Mouse (Mus musculus) left cerebral cortex, postnatal 14 days (tissue): Measurements from ENCODE around the gene Kmt2d. TPM values are rescaled to one million over a fixed set of nuclear protein-coding genes. Genes with fewer than 3 reads are reported as not detected.
"Not testable (repeated sequence)": the region's sequence is repeated elsewhere in the genome, so short reads cannot be mapped to it uniquely, and the experiment has no call there.

Source experiments
- DNase-seq, 2 experiments: peaks; one replicate each; pipeline ENCODE4 v3.0.0; 2021 to 2022; ENCODE audit warnings: low spot score in 2 of 2, mixed read lengths in 1 of 2
- intact Hi-C: fragments of 180-260 bp; cut with DNase I; formaldehyde crosslinking; loops from one replicate; pipeline ENCODE4 v1.15.1; 2025
- long read RNA-seq, 2 experiments: library from polyadenylated mRNA; stranded (forward); transcript quantifications; one replicate each; pipeline ENCODE4 v2.0.0; 2021
- total RNA-seq, 2 experiments: library from RNA; stranded (reverse); gene quantifications; 2 replicates each; pipeline ENCODE4 v1.2.3; 2021

The Kmt2d gene
- 10 to 100 TPM; 73.2 to 75.3 TPM for total RNA-seq
- long read RNA-seq, experiment 1, partial matches to known transcripts, result 0 of 7 reads
- long read RNA-seq, experiment 1, other reads (novel, unspliced or antisense), result 7 of 7 reads
- long read RNA-seq, experiment 2, partial matches to known transcripts, result 0 of 9 reads
- long read RNA-seq, experiment 2, other reads (novel, unspliced or antisense), result 9 of 9 reads

GRCm38 (mm10) chr15:98871070-98871915 lies at the start of gene Kmt2d:
Gene Kmt2d, minus strand, starts transcription at chr15:98871204.
- intact Hi-C loops, result no loop called here

GRCm38 (mm10) chr15:98918499-98918895 lies 47.5 kb upstream of the Kmt2d start:
- intact Hi-C loops, result loop anchor here (5.0 kb wide), 1 partner anchor 36 kb away; no protein-coding TSS in a partner anchor
- not testable (repeated sequence) for DNase-seq

More at GRCm38 (mm10) chr15:98871070-98871915, at the start of gene Kmt2d:
- DNase-seq, result no peak

- intact Hi-C loops, result loop anchor here (5.0 kb wide), 1 partner anchor 36 kb away; no protein-coding TSS in a partner anchor
- peak; percentile 99 for DNase-seq
Measured at GRCm38 (mm10) chr15:98917538-98918498, 46.8 kb upstream of the Kmt2d start, which contains the start of gene Lmbr1l. Gene Lmbr1l, minus strand, starts transcription at chr15:98918231.

- intact Hi-C loops, result loop anchor here (5.0 kb wide), 1 partner anchor 35 kb away; no protein-coding TSS in a partner anchor
- no peak for DNase-seq
Measured at GRCm38 (mm10) chr15:98917091-98917490, 46.1 kb upstream of the Kmt2d start.

GRCm38 (mm10) chr15:98916016-98916415 lies 45.0 kb upstream of the Kmt2d start:
- intact Hi-C loops, result loop anchor here (1.0 to 5.0 kb wide), 2 partner anchors 14 to 34 kb away; no protein-coding TSS in a partner anchor

GRCm38 (mm10) chr15:98914903-98915302 lies 43.9 kb upstream of the Kmt2d start:
- no peak for DNase-seq
- intact Hi-C loops, result loop anchor here (5.0 kb wide), 1 partner anchor 33 kb away; no protein-coding TSS in a partner anchor

More at GRCm38 (mm10) chr15:98916016-98916415, 45.0 kb upstream of the Kmt2d start:
- DNase-seq, result no peak

GRCm38 (mm10) chr15:98904692-98905091 lies 33.7 kb upstream of the Kmt2d start:
- DNase-seq, result no peak

GRCm38 (mm10) chr15:98902600-98902999 lies 31.6 kb upstream of the Kmt2d start:
- intact Hi-C loops, result loop anchor here (1.0 kb wide), 1 partner anchor 14 kb away; no protein-coding TSS in a partner anchor

More at GRCm38 (mm10) chr15:98904692-98905091, 33.7 kb upstream of the Kmt2d start:
- intact Hi-C loops, result no loop called here

GRCm38 (mm10) chr15:98901530-98901929 lies 30.5 kb upstream of the Kmt2d start:
- intact Hi-C loops, result no loop called here
- DNase-seq, result no peak

More at GRCm38 (mm10) chr15:98902600-98902999, 31.6 kb upstream of the Kmt2d start:
- DNase-seq, result no peak

- intact Hi-C loops, result no loop called here
- DNase-seq, result no peak
Measured at GRCm38 (mm10) chr15:98897928-98898800, 27.2 kb upstream of the Kmt2d start, which contains the start of gene Dhh. Gene Dhh, minus strand, starts transcription at chr15:98898540.

GRCm38 (mm10) chr15:98897495-98897894 lies 26.5 kb upstream of the Kmt2d start:
- intact Hi-C loops, result no loop called here
- DNase-seq, result no peak

GRCm38 (mm10) chr15:98895635-98896589 lies 24.9 kb upstream of the Kmt2d start:
- no peak for DNase-seq
- intact Hi-C loops, result no loop called here

- no peak for DNase-seq
- intact Hi-C loops, result loop anchor here (5.0 kb wide), 1 partner anchor 32 kb away; no protein-coding TSS in a partner anchor
Measured at GRCm38 (mm10) chr15:98894746-98895634, 24.0 kb upstream of the Kmt2d start.

- intact Hi-C loops, result loop anchor here (5.0 kb wide), 1 partner anchor 33 kb away; no protein-coding TSS in a partner anchor
- DNase-seq, result no peak
Measured at GRCm38 (mm10) chr15:98893940-98894745, 23.1 kb upstream of the Kmt2d start, which contains the start of gene Rhebl1. Gene Rhebl1, minus strand, starts transcription at chr15:98894540.

GRCm38 (mm10) chr15:98893036-98893435 lies 22.0 kb upstream of the Kmt2d start:
- intact Hi-C loops, result loop anchor here (5.0 kb wide), 1 partner anchor 34 kb away; no protein-coding TSS in a partner anchor

More at GRCm38 (mm10) chr15:98893036-98893435, 22.0 kb upstream of the Kmt2d start:
- DNase-seq, result no peak
